Mouse (Mus musculus) bone marrow macrophage, adult 2 months (primary cell): Measurements from ENCODE around the gene Nxph3. TPM values are rescaled to one million over a fixed set of nuclear protein-coding genes. Genes with fewer than 3 reads are reported as not detected.
A peak's percentile ranks its signal among the peaks of the same experiment; 100 is the strongest.

ENCODE experiments used
- H3K27ac ChIP-seq: 2 replicates; pipeline ENCODE4 v1.5.1; 2012; ENCODE audit warnings: low read depth, low read length; ENCODE audit not compliant: insufficient read depth
- H3K4me1 ChIP-seq: 2 replicates; pipeline ENCODE4 v1.6.1; 2012; ENCODE audit warnings: low read length; ENCODE audit not compliant: control insufficient read depth, insufficient read depth
- H3K4me3 ChIP-seq: 2 replicates; pipeline ENCODE4 v1.5.1; 2012; ENCODE audit warnings: mild to moderate bottlenecking, low read length, moderate library complexity; ENCODE audit not compliant: insufficient read depth
- CTCF ChIP-seq: IDR thresholded peaks from 2 replicates; pipeline ENCODE4 v1.5.1; 2012; ENCODE audit warnings: low read depth, mild to moderate bottlenecking, low read length, moderate library complexity
- POLR2A ChIP-seq: IDR thresholded peaks from 2 replicates; pipeline ENCODE4 v1.6.1; 2012; ENCODE audit warnings: mild to moderate bottlenecking, low read depth, low read length, borderline replicate concordance
- polyA plus RNA-seq: library from polyadenylated mRNA; stranded (reverse); fragments of >200 nt; gene quantifications from 2 replicates; pipeline ENCODE4 v1.2.4, GENCODE M21; 2012; ENCODE audit not compliant: missing spikeins, insufficient read depth, insufficient read length

Gene Nxph3
- polyA plus RNA-seq, 1 experiment: not detected

DNA sequence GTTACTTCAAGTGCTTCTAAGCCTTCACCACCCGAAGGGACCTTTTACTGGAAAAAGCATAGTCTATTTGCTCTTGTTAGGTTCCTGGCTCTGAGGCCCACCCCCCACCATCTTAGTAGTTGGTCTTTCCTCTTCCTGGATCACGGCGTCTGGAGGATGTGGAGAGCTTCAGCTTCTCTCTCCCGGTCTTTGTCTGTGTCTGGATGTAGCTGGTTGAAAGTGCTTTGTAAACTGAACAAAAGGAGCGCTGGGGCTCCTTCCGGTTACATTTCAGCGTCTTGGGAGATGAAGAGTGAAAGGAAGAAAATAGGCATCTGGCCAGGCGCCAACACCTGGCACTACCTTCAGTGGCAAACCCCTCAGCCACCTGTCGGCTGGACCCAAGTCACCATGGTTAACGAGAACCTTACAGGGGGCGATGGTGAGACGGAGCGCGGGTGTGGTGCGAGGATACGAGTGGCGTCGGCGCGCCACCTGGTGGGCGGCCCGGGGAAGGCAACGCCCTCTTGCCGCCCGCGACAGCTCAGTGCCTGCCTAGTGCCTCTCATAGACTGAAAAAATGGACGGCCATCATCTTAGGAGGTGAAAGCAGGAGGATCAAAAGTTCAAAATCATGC lies 6.2 kb upstream of the Nxph3 start:
- no peak overlapping the region for H3K27ac ChIP-seq
- peaks cover 2% of the 10 kb centered on the region; the same call in 1 of the 2 replicates for H3K4me1 ChIP-seq
- TF ChIP-seq POLR2A (no peak), CTCF (peak; percentile 95)
- H3K4me3 ChIP-seq: peak overlapping the region; percentile 57

DNA sequence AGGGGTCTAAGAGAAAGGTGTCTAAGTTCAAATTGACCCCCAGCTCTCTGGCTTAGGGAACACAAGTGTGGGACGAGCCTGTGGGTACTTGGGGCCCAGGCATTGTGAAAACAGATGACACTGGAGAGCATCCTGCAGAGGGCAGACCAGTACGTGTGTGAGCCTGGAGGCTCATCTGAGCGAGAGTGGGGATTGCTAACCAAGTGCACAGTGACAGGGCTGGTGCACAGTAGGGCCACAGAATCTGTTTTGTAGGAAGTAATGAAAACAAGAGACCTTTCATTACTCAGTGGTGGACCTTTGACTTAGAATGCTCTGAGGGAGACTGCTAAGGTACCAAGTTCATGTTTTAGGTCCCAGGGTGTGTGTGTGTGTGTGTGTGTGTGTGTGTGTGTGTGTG lies 5.6 kb upstream of the Nxph3 start:
- no peak overlapping the region for H3K27ac ChIP-seq
- H3K4me3 ChIP-seq: no peak overlapping the region
- no peak for TF ChIP-seq CTCF
- TF ChIP-seq POLR2A: no peak
- H3K4me1 ChIP-seq: peaks cover 2% of the 10 kb centered on the region; the same call in 1 of the 2 replicates

DNA sequence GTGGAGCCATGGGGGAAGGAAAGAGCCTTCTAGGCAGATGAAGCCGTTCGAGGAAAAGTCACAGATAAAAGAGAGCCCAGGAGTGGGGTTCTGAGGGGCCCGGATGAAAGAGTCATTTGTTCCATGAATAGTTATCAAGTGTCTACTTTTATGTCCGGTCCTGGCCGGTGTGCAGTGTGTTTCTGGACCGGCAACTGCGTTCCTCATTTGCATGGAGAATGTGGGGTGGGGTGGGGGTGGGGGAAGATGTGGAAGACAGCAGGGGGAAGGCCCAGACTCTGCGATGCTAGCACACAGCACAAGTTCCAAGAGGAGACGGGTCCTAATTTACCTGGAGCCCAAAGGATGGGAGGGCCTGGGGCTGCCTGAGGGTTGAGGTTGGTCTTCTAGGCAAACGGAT lies 4.9 kb upstream of the Nxph3 start:
- H3K4me1 ChIP-seq: peaks cover 2% of the 10 kb centered on the region; the same call in 1 of the 2 replicates
- H3K27ac ChIP-seq: no peak overlapping the region
- TF ChIP-seq CTCF: no peak
- no peak overlapping the region for H3K4me3 ChIP-seq

DNA sequence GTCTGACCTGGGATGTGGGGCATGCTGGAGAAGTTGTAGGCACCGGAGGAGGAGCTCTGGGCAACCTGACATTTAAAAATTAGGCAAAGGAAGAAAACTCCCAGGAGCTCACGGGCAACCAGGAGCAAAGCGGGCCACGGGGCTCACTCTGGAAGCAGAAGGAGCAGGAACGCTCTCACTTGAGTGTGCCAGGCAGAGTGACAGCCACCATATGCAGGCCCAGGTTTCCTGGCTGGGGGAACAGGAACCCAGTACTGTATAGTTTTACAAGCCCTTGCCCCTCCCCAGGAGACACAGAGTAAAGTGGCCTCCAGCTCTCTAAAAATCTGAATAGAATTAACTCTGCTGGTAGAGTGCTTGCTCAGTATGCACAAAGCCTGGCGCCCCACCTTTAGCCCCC lies 2.8 kb upstream of the Nxph3 start:
- H3K27ac ChIP-seq: no peak overlapping the region
- peaks cover 2% of the 10 kb centered on the region; the same call in 1 of the 2 replicates for H3K4me1 ChIP-seq
- no peak overlapping the region for H3K4me3 ChIP-seq
- TF ChIP-seq CTCF (no peak), POLR2A (no peak)

DNA sequence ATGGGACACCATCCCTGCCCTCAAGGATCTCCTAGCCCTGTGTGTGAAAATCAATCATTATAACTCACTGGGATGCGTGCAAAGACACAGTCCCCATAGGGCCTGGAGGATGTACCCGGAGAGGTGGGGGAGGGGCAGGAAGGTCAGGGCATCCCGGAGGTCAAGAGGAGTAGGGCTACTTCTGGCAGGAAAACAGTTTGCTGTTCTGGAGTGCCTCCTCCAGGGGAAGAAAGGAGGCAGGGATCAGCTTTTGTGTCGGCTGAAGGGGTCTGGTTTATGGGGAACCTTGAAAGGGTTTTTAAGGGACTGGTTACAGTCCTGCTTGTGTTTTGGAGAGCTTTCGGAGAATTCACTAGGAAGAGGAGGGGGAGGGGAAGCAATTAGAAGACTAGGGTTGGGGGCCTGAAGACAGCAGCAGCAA lies 2.1 kb upstream of the Nxph3 start:
- no peak overlapping the region for H3K4me3 ChIP-seq
- peaks cover 2% of the 10 kb centered on the region; the same call in 1 of the 2 replicates for H3K4me1 ChIP-seq
- no peak overlapping the region for H3K27ac ChIP-seq
- TF ChIP-seq CTCF (no peak), POLR2A (no peak)

DNA sequence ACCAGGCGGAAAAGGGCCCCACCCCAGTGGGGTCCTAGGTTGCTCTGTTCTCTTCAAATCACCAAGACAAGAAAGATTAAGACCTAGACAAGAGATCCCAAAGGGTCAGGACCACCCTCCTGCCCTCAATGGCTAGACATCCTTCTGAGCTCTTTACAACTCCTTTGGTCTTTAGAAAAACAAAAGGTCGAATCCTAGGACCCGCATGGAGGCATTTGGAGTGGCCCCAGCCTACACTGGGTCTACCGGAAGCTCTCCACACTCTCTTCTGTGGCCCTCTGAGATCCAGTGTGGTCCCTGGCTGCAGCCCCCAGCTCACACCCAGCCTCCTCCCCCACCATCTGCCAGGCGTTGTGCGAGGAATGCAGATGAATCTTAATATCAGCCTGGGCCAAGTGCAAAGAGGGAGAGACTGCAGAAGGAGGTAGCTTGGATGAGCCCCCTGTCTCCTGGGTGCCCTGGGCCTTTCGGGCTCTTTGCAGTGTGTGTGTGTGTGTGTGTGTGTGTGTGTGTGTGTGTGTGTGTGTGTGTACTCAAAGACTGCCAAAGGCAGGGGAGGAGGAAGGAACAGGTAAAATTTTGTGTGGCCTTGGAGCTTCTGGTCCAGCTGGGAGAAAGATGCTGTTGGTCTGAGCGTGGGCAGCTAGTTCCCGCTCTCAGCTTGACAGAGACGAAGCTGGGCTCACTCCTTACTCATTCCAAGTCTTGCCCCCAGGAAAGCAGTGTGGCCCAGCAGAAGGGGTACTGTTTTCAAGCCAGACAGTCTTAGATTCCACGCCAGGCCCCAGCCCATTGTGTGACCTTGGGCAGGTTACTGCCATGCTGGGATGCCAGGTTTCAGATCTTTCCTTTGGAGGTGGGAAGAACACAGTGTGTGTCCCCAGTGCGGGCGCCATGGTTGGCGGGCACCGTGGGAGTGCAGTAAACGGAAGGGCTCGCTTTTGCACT lies 1.3 kb upstream of the Nxph3 start:
- TF ChIP-seq POLR2A (no peak), CTCF (no peak)
- peaks cover 2% of the 10 kb centered on the region; the same call in 1 of the 2 replicates for H3K4me1 ChIP-seq
- H3K4me3 ChIP-seq: no peak overlapping the region
- no peak overlapping the region for H3K27ac ChIP-seq

DNA sequence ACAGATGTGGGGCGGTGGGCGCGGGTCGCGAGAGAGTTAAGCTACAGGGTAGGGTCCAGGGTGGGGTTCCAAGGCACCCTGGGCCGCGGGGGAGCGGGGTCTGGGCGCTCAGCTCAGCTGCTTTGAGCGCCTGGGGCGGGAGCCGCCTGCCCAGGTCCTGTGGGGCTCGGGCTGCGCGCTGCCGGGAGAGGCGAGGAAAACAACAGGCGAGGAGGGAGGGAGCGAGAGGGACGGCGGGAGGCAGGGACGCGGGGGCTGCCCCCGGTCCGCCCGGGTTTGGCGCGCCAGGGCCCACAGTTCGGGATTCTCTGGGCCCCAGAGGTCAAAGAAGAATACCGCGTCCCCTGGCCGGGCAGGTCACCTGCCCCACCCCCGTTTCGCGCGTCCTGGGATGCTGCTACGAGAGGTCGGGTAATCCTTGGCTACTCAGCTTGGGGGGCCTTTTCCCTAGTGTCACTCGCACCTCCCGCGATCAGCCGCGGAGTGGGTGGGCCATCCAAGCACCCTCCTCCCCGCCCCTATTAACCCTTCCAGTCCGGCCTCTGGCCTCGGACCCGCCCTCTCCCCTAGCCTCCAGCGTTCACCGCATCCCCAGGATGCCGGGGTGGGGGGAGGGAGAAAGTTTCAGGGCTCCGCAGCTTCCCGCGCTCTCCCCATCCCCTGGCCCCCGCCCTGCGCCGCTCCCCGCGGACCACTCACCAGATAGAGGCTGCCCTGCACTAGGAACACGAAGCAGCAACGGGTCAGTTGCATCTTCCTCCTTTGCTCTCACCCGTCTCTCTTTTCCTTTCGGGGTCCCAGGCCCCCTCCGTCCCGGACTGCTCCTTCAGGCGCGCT lies 691 bp downstream of the Nxph3 start:
- H3K4me3 ChIP-seq: peak overlapping the region; percentile 62
- no peak overlapping the region for H3K27ac ChIP-seq
- H3K4me1 ChIP-seq: peaks cover 6% of the 10 kb centered on the region
- no peak for TF ChIP-seq CTCF

DNA sequence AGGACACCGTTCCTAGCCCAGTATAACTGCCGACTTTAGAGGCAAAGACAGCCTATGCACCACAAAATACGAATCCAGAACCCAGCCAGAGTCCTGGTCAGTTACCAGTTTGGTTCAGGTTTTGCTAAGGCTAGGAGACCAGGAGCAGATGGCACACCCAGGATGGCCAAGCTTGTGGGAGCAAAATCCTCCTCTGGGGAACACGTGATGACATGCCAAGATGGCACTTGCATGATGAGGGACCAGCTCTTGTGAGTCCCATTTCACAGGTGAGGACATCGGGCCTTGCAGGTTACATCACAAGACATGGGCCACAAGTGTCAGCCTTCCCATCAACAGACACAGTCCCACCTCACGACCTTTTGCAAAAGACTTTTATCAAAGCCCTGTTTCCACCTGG lies 2.0 kb downstream of the Nxph3 start:
- TF ChIP-seq CTCF: no peak
- TF ChIP-seq POLR2A: no peak
- H3K27ac ChIP-seq: no peak overlapping the region
- H3K4me1 ChIP-seq: peaks cover 15% of the 10 kb centered on the region
- no peak overlapping the region for H3K4me3 ChIP-seq

DNA sequence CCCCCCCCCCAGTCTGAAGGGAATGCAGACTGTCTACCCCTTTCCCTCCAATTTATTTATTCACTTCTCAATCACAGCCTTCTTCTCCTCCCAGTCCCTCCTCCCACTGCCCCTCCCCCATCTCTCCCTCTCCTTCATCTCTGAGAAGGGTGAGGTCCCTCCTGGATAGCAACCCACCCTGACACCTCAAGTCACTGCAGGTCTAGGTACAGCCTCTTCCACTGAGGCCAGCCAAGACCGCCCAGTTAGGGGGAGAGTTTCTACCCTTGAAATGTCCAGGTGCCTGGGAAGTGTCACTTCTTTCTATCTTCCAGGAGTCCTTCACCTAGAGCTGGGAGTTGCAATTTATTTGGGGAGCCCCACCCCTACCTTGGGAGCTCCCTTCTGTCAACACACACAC lies 2.5 kb downstream of the Nxph3 start:
- Histone ChIP-seq H3K4me3 (no peak overlapping the region), H3K4me1 (peaks cover 16% of the 10 kb centered on the region), H3K27ac (no peak overlapping the region)
- TF ChIP-seq CTCF (no peak), POLR2A (no peak)
